Mouse (Mus musculus): ENCODE data around the gene Ugt1a8. TPM values are rescaled to one million over a fixed set of nuclear protein-coding genes. Genes with fewer than 3 reads are reported as not detected.
A peak's percentile ranks its signal among the peaks of the same experiment; 100 is the strongest.
"Not testable (repeated sequence)": the region's sequence is repeated elsewhere in the genome, so short reads cannot be mapped to it uniquely, and the experiment has no call there.

The Ugt1a8 gene
- total RNA-seq, 2 experiments from 2014 or later = not detected

GRCm38 (mm10) chr1:88104667-88105430, 17.2 kb downstream of the Ugt1a8 start:
- no peak for DNase-seq (ENCODE audit: low spot score)
- intact Hi-C loops (cut with DNase I) = no loop called here

- no peak for DNase-seq (ENCODE audit: low spot score)
Observed at GRCm38 (mm10) chr1:88105656-88106055, 18.0 kb downstream of the Ugt1a8 start.

GRCm38 (mm10) chr1:88109027-88109557, 21.5 kb downstream of the Ugt1a8 start:
- intact Hi-C loops (cut with DNase I) = not testable (repeated sequence)

More at GRCm38 (mm10) chr1:88105656-88106055, 18.0 kb downstream of the Ugt1a8 start:
- intact Hi-C loops (cut with DNase I) = no loop called here

GRCm38 (mm10) chr1:88109604-88110003, 22.0 kb downstream of the Ugt1a8 start:
- intact Hi-C loops (cut with DNase I); DNase-seq (ENCODE audit: low spot score): not testable (repeated sequence)

More at GRCm38 (mm10) chr1:88109027-88109557, 21.5 kb downstream of the Ugt1a8 start:
- not testable (repeated sequence) for DNase-seq (ENCODE audit: low spot score)

GRCm38 (mm10) chr1:88112769-88113168, 25.2 kb downstream of the Ugt1a8 start:
- intact Hi-C loops (cut with DNase I); DNase-seq (ENCODE audit: low spot score): not testable (repeated sequence)

- DNase-seq (ENCODE audit: low spot score); intact Hi-C loops (cut with DNase I): not testable (repeated sequence)
Observed at GRCm38 (mm10) chr1:88120550-88120949, 32.9 kb downstream of the Ugt1a8 start.

- intact Hi-C loops (cut with DNase I); DNase-seq (ENCODE audit: low spot score): not testable (repeated sequence)
Observed at GRCm38 (mm10) chr1:88121521-88121920, 33.9 kb downstream of the Ugt1a8 start.

- DNase-seq (ENCODE audit: low spot score); intact Hi-C loops (cut with DNase I): not testable (repeated sequence)
Observed at GRCm38 (mm10) chr1:88125827-88126360, 38.3 kb downstream of the Ugt1a8 start.

- DNase-seq (ENCODE audit: low spot score); intact Hi-C loops (cut with DNase I): not testable (repeated sequence)
Observed at GRCm38 (mm10) chr1:88129091-88129490, 41.5 kb downstream of the Ugt1a8 start.

- intact Hi-C loops (cut with DNase I); DNase-seq (ENCODE audit: low spot score): not testable (repeated sequence)
Observed at GRCm38 (mm10) chr1:88130223-88130622, 42.6 kb downstream of the Ugt1a8 start.

GRCm38 (mm10) chr1:88133908-88134456, 46.4 kb downstream of the Ugt1a8 start:
- no peak for DNase-seq (ENCODE audit: low spot score)
- intact Hi-C loops (cut with DNase I) = no loop called here

- DNase-seq (ENCODE audit: low spot score) = peak; percentile 5
- intact Hi-C loops (cut with DNase I) = not testable (repeated sequence)
Observed at GRCm38 (mm10) chr1:88134457-88135011, 46.9 kb downstream of the Ugt1a8 start, which contains the start of gene Ugt1a6a. TSS of gene Ugt1a6a (plus strand) at chr1:88134809.

- DNase-seq (ENCODE audit: low spot score); intact Hi-C loops (cut with DNase I): not testable (repeated sequence)
Observed at GRCm38 (mm10) chr1:88135229-88135904, 47.8 kb downstream of the Ugt1a8 start.

- intact Hi-C loops (cut with DNase I) = no loop called here
- DNase-seq (ENCODE audit: low spot score) = no peak
Observed at GRCm38 (mm10) chr1:88136646-88137045, 49.0 kb downstream of the Ugt1a8 start.

- intact Hi-C loops (cut with DNase I) = no loop called here
- DNase-seq (ENCODE audit: low spot score) = no peak
Observed at GRCm38 (mm10) chr1:88137264-88137663, 49.7 kb downstream of the Ugt1a8 start.

GRCm38 (mm10) chr1:88138145-88138544, 50.5 kb downstream of the Ugt1a8 start:
- intact Hi-C loops (cut with DNase I) = no loop called here
- no peak for DNase-seq (ENCODE audit: low spot score)

- intact Hi-C loops (cut with DNase I); DNase-seq (ENCODE audit: low spot score): not testable (repeated sequence)
Observed at GRCm38 (mm10) chr1:88140492-88140891, 52.9 kb downstream of the Ugt1a8 start.

GRCm38 (mm10) chr1:88143966-88144675, 56.5 kb downstream of the Ugt1a8 start:
- intact Hi-C loops (cut with DNase I); DNase-seq (ENCODE audit: low spot score): not testable (repeated sequence)

GRCm38 (mm10) chr1:88145278-88145677, 57.7 kb downstream of the Ugt1a8 start:
- intact Hi-C loops (cut with DNase I); DNase-seq (ENCODE audit: low spot score): not testable (repeated sequence)
